Mouse (Mus musculus): ENCODE measurements at regions not wholly inside any gene's neighbourhood (a gene's known extent, or its start where the extent isn't known, plus 50 kb on each side); places are given as distances from the start of the nearest gene placed in this dataset.

DNA sequence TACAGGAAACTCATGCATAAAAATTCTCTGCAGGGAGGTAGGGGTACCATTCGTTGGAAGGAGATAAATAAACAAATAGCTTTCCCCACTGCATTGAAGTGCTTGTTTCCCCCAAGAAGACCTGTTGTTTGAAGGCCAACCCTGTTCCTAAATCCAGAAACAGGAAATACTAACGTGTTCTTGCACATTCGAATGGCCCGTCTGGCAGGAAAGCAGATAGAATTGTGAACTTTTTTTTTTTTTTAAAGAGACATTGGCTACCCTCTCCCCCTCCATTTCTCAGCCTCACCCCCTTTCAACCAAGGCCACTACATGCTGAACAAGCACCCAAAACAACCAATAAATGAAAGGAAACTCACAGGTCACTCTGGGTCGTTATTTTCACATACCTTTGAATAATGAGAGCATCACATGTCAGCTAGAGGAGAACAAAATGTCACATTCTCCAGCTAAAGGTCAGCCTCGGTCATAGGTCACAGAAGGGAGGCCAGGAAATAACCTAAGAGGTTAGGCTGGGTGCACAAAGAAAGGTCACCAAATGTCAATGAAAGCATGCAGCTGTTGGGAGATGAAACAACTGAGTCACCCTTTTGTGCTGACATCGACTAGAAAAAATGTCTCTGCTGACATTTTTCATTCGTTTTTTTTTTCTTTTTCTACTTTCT lies 250.8 kb upstream of the Usp25 start:
- no peaks in the 10 kb centered on the region for H3K4me1 ChIP-seq (replicated peaks; ENCODE audit: control insufficient read depth, insufficient read depth, low read length)
- H3K4me2 ChIP-seq (replicated peaks): no peak overlapping the region
- no peaks in the 10 kb centered on the region for H3K9me3 ChIP-seq (ENCODE audit: control insufficient read depth, low read length)
- no peaks in the 10 kb centered on the region for H3K27me3 ChIP-seq (ENCODE audit: control insufficient read depth, insufficient read depth, low read length)
- H3K9ac ChIP-seq: no peak overlapping the region
- H3K36me3 ChIP-seq (replicated peaks; ENCODE audit: control insufficient read depth, insufficient read depth): no peaks in the 10 kb centered on the region
- H3K4me3 ChIP-seq (replicated peaks; ENCODE audit: low read length): no peak overlapping the region
- DNase-seq (ENCODE audit: low spot score) (no peak), ATAC-seq (ENCODE audit: low FRiP score) (no peak)
- 3% methylated on average over 8 of the region's 8 CpGs for WGBS
- H3K27ac ChIP-seq: no peak overlapping the region

DNA sequence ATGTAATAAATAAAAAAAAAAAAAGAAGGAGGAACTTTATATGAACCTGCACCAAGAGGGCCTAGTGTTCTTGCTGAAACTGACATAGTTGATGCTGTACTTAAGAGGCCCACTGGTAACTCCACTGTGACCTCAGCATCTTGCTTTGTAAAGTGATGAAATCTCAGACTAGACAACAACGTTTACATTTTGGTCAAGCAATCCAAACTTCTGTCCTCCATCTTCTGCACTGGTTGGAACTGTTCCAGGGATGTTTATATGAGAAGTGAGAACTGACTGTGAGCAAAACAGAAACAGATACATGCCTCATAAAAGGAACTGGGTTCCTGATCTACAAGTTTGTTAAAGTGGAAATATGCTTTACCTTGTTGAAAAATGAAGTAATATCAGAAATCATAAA lies 251.7 kb upstream of the Usp25 start:
- WGBS: 75% methylated on average over 1 of the region's 1 CpGs

DNA sequence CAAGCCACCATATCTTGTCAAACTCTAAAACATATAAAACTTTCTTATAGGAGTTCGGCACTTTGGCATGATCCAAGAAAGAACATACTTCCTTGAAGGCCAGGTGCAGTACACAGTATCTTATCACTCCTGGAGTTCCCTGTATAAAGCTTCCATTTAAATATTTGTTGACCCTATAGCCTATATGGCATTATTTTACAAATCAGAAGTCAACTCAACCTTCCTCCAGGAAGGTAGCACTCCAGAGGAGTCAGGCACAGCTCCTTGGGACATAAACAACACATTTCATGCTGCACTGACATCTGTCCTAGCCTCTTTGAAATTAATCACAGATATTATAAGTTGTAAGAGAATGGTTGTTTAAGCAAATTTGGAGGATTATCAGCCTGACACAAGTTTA lies 252.5 kb upstream of the Usp25 start:
- WGBS: 97% methylated on average over 1 of the region's 1 CpGs

More for the DNA sequence above, 251.7 kb upstream of the Usp25 start:
- Histone ChIP-seq H3K27me3 (ENCODE audit: control insufficient read depth, insufficient read depth, low read length) (no peaks in the 10 kb centered on the region), H3K9ac (no peak overlapping the region), H3K36me3 (replicated peaks; ENCODE audit: control insufficient read depth, insufficient read depth) (no peaks in the 10 kb centered on the region), H3K4me3 (replicated peaks; ENCODE audit: low read length) (no peak overlapping the region), H3K4me1 (replicated peaks; ENCODE audit: control insufficient read depth, insufficient read depth, low read length) (no peaks in the 10 kb centered on the region), H3K4me2 (replicated peaks) (no peak overlapping the region), H3K9me3 (ENCODE audit: control insufficient read depth, low read length) (no peaks in the 10 kb centered on the region), H3K27ac (no peak overlapping the region)
- no peak for ATAC-seq (ENCODE audit: low FRiP score)
- no peak for DNase-seq (ENCODE audit: low spot score)

DNA sequence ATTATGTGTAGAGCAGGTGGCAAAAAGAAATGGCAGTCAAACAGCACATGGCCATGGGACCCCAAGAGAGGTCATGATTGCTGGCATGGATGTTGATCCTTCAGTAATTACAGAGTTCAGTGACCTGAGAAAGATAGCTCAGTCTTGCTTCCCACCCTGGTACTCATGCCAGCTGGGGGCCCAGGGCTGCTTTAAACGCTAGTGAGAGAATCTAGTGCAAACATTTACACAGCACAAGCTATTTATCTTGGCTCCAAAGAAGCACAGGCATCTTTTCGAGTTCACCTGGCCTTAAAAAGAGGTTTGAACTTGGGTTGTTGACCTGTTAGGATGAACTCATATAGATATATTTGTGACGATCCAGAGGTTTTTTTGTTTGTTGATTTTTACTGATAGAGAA lies 258.6 kb upstream of the Usp25 start:
- no peak overlapping the region for H3K27ac ChIP-seq
- H3K9ac ChIP-seq: no peak overlapping the region
- 67% methylated on average over 3 of the region's 3 CpGs for WGBS
- no peak for DNase-seq (ENCODE audit: low spot score)
- ATAC-seq (ENCODE audit: low FRiP score): no peak
- no peak overlapping the region for H3K4me3 ChIP-seq (replicated peaks; ENCODE audit: low read length)
- no peaks in the 10 kb centered on the region for H3K36me3 ChIP-seq (replicated peaks; ENCODE audit: control insufficient read depth, insufficient read depth)
- H3K4me1 ChIP-seq (replicated peaks; ENCODE audit: control insufficient read depth, insufficient read depth, low read length): no peaks in the 10 kb centered on the region
- H3K4me2 ChIP-seq (replicated peaks): no peak overlapping the region
- no peaks in the 10 kb centered on the region for H3K9me3 ChIP-seq (ENCODE audit: control insufficient read depth, low read length)
- no peaks in the 10 kb centered on the region for H3K27me3 ChIP-seq (ENCODE audit: control insufficient read depth, insufficient read depth, low read length)

More for the DNA sequence above, 252.5 kb upstream of the Usp25 start:
- DNase-seq (ENCODE audit: low spot score) (no peak), ATAC-seq (ENCODE audit: low FRiP score) (no peak)
- Histone ChIP-seq H3K4me2 (replicated peaks) (no peak overlapping the region), H3K9ac (no peak overlapping the region), H3K9me3 (ENCODE audit: control insufficient read depth, low read length) (no peaks in the 10 kb centered on the region), H3K4me3 (replicated peaks; ENCODE audit: low read length) (no peak overlapping the region), H3K4me1 (replicated peaks; ENCODE audit: control insufficient read depth, insufficient read depth, low read length) (no peaks in the 10 kb centered on the region), H3K27me3 (ENCODE audit: control insufficient read depth, insufficient read depth, low read length) (no peaks in the 10 kb centered on the region), H3K27ac (no peak overlapping the region), H3K36me3 (replicated peaks; ENCODE audit: control insufficient read depth, insufficient read depth) (no peaks in the 10 kb centered on the region)

GRCm38 (mm10) chr16:76746385-76746784 lies 267.1 kb upstream of the Usp25 start:
- no peak overlapping the region for H3K4me3 ChIP-seq (replicated peaks; ENCODE audit: low read length)
- H3K36me3 ChIP-seq (replicated peaks; ENCODE audit: control insufficient read depth, insufficient read depth): no peaks in the 10 kb centered on the region
- WGBS: 93% methylated on average over 3 of the region's 3 CpGs
- no peak overlapping the region for H3K4me2 ChIP-seq (replicated peaks)
- H3K27ac ChIP-seq: no peak overlapping the region
- no peaks in the 10 kb centered on the region for H3K27me3 ChIP-seq (ENCODE audit: control insufficient read depth, insufficient read depth, low read length)
- DNase-seq (ENCODE audit: low spot score): no peak
- 0 out of 2 replicates have a peak, but pooled peaks cover 8% of the 10 kb centered on the region for H3K9me3 ChIP-seq (ENCODE audit: control insufficient read depth, low read length)
- no peak overlapping the region for H3K9ac ChIP-seq
- no peaks in the 10 kb centered on the region for H3K4me1 ChIP-seq (replicated peaks; ENCODE audit: control insufficient read depth, insufficient read depth, low read length)
- no peak for ATAC-seq (ENCODE audit: low FRiP score)

GRCm38 (mm10) chr16:76741141-76741540 lies 272.4 kb upstream of the Usp25 start:
- no peaks in the 10 kb centered on the region for H3K36me3 ChIP-seq (replicated peaks; ENCODE audit: control insufficient read depth, insufficient read depth)
- ATAC-seq (ENCODE audit: low FRiP score): peak; percentile 66
- DNase-seq (ENCODE audit: low spot score): peak; percentile 44

GRCm38 (mm10) chr16:76725991-76726390 lies 287.5 kb upstream of the Usp25 start:
- H3K9ac ChIP-seq: no peak overlapping the region
- H3K36me3 ChIP-seq (replicated peaks; ENCODE audit: control insufficient read depth, insufficient read depth): no peaks in the 10 kb centered on the region
- H3K4me3 ChIP-seq (replicated peaks; ENCODE audit: low read length): no peak overlapping the region
- no peak for DNase-seq (ENCODE audit: low spot score)
- peak overlapping the region; percentile 38; the same call in 1 of the 2 replicates for H3K27ac ChIP-seq
- WGBS: 73% methylated on average over 4 of the region's 4 CpGs
- H3K27me3 ChIP-seq (ENCODE audit: control insufficient read depth, insufficient read depth, low read length): no peaks in the 10 kb centered on the region
- no peaks in the 10 kb centered on the region for H3K9me3 ChIP-seq (ENCODE audit: control insufficient read depth, low read length)
- 0 out of 2 replicates have a peak, but pooled peaks cover 8% of the 10 kb centered on the region for H3K4me1 ChIP-seq (replicated peaks; ENCODE audit: control insufficient read depth, insufficient read depth, low read length)
- H3K4me2 ChIP-seq (replicated peaks): no peak overlapping the region
- ATAC-seq (ENCODE audit: low FRiP score): no peak

More at GRCm38 (mm10) chr16:76741141-76741540, 272.4 kb upstream of the Usp25 start:
- H3K4me1 ChIP-seq (replicated peaks; ENCODE audit: control insufficient read depth, insufficient read depth, low read length): no peaks in the 10 kb centered on the region
- no peaks in the 10 kb centered on the region for H3K9me3 ChIP-seq (ENCODE audit: control insufficient read depth, low read length)
- no peaks in the 10 kb centered on the region for H3K27me3 ChIP-seq (ENCODE audit: control insufficient read depth, insufficient read depth, low read length)
- no peak overlapping the region for H3K4me3 ChIP-seq (replicated peaks; ENCODE audit: low read length)
- WGBS: 28% methylated on average over 3 of the region's 3 CpGs
- H3K4me2 ChIP-seq (replicated peaks): no peak overlapping the region
- no peak overlapping the region for H3K9ac ChIP-seq
- no peak overlapping the region for H3K27ac ChIP-seq

- WGBS: 48% methylated on average over 8 of the region's 8 CpGs
- DNase-seq (ENCODE audit: low spot score): no peak
- Histone ChIP-seq H3K9ac (no peak overlapping the region), H3K9me3 (ENCODE audit: control insufficient read depth, low read length) (no peaks in the 10 kb centered on the region), H3K4me2 (replicated peaks) (no peak overlapping the region), H3K27me3 (ENCODE audit: control insufficient read depth, insufficient read depth, low read length) (no peaks in the 10 kb centered on the region), H3K27ac (no peak overlapping the region), H3K4me3 (replicated peaks; ENCODE audit: low read length) (no peak overlapping the region), H3K36me3 (replicated peaks; ENCODE audit: control insufficient read depth, insufficient read depth) (no peaks in the 10 kb centered on the region), H3K4me1 (replicated peaks; ENCODE audit: control insufficient read depth, insufficient read depth, low read length) (0 out of 2 replicates have a peak, but pooled peaks cover 8% of the 10 kb centered on the region)
- ATAC-seq (ENCODE audit: low FRiP score): no peak
Observed at GRCm38 (mm10) chr16:76725271-76725670, 288.2 kb upstream of the Usp25 start.

DNA sequence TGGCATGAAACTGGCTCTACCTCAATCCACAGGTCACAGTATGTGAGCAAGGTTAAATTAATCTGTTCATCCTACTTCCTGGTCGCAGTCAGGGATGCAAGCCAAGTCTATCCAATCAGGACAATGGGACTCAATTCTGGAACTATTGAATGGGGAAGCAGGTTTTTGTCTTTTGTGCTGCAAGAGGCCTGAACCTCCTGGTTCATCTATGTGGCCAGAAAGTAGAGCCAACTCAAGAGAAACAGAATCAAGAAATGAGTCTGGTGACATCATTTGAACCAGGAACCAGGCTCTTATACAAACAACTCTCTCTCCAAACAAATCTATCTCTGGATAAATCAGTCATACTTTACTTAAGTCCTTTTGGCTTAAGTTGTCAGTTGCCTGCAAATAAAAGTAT lies 294.7 kb upstream of the Usp25 start:
- ATAC-seq (ENCODE audit: low FRiP score) (no peak), DNase-seq (ENCODE audit: low spot score) (no peak)
- H3K9me3 ChIP-seq (ENCODE audit: control insufficient read depth, low read length): no peaks in the 10 kb centered on the region
- WGBS: 77% methylated on average over 1 of the region's 1 CpGs
- no peaks in the 10 kb centered on the region for H3K36me3 ChIP-seq (replicated peaks; ENCODE audit: control insufficient read depth, insufficient read depth)
- H3K4me2 ChIP-seq (replicated peaks): no peak overlapping the region
- H3K9ac ChIP-seq: no peak overlapping the region
- H3K27me3 ChIP-seq (ENCODE audit: control insufficient read depth, insufficient read depth, low read length): no peaks in the 10 kb centered on the region
- no peak overlapping the region for H3K27ac ChIP-seq
- H3K4me3 ChIP-seq (replicated peaks; ENCODE audit: low read length): no peak overlapping the region
- no peaks in the 10 kb centered on the region for H3K4me1 ChIP-seq (replicated peaks; ENCODE audit: control insufficient read depth, insufficient read depth, low read length)

DNA sequence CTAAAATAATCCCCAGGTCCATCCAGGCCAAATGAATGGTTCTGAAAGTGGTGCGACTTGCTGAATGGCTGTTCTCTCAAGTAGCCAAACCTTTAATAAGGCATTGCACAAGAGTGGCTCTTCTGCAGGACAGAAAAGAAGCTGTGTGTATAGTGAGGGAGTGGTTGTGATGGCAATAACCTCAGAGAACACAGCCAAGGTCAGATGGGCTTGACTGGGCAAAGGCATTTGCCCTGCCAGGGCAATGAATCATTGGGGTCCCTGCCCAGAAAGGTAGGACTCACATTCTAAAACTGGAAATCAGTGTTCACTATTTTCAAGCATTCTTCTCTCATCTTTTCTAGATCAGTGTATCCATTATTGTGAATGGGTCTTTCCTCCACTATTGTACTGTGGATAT lies 295.4 kb upstream of the Usp25 start:
- Histone ChIP-seq H3K36me3 (replicated peaks; ENCODE audit: control insufficient read depth, insufficient read depth) (no peaks in the 10 kb centered on the region), H3K9me3 (ENCODE audit: control insufficient read depth, low read length) (no peaks in the 10 kb centered on the region), H3K27ac (no peak overlapping the region), H3K27me3 (ENCODE audit: control insufficient read depth, insufficient read depth, low read length) (no peaks in the 10 kb centered on the region), H3K9ac (no peak overlapping the region), H3K4me2 (replicated peaks) (no peak overlapping the region), H3K4me1 (replicated peaks; ENCODE audit: control insufficient read depth, insufficient read depth, low read length) (no peaks in the 10 kb centered on the region), H3K4me3 (replicated peaks; ENCODE audit: low read length) (no peak overlapping the region)
- 92% methylated on average over 1 of the region's 1 CpGs for WGBS
- ATAC-seq (ENCODE audit: low FRiP score): no peak
- DNase-seq (ENCODE audit: low spot score): no peak

Measured in hindbrain, embryonic 14.5 days (tissue).